Mouse (Mus musculus) T-helper 17 cell (primary cell): ENCODE measurements around the gene Apol6.

Experiments used
- in situ Hi-C, 2 experiments: fragments of 300-600 bp; cut with MboI, MseI; formaldehyde crosslinking; loops; 1 replicate in 1 of 2; 2 replicates in 1 of 2; pipeline ENCODE4 v1.15.1; 2025; ENCODE audit warnings: high pct_unique_total_duplicates in 2 of 2

The Apol6 gene

GRCm38 (mm10) chr15:77066233-77066632 is 21.7 kb downstream of the Apol6 start:
- in situ Hi-C loops = no loop called here

GRCm38 (mm10) chr15:77068439-77068861 is 23.9 kb downstream of the Apol6 start:
- in situ Hi-C loops = no loop called here

GRCm38 (mm10) chr15:77069019-77069418 is 24.5 kb downstream of the Apol6 start:
- in situ Hi-C loops = no loop called here

- in situ Hi-C loops = loop anchor here in 1 of 2 experiments (10.0 kb wide), 1 partner anchor 576 kb away; no protein-coding TSS in a partner anchor
Observed at GRCm38 (mm10) chr15:77070745-77071268, 26.3 kb downstream of the Apol6 start.

GRCm38 (mm10) chr15:77071501-77071900 is 27.0 kb downstream of the Apol6 start:
- in situ Hi-C loops = loop anchor here in 1 of 2 experiments (10.0 kb wide), 1 partner anchor 577 kb away; no protein-coding TSS in a partner anchor

GRCm38 (mm10) chr15:77072556-77073163 is 28.1 kb downstream of the Apol6 start:
- in situ Hi-C loops = loop anchor here in 1 of 2 experiments (10.0 kb wide), 1 partner anchor 578 kb away; no protein-coding TSS in a partner anchor

GRCm38 (mm10) chr15:77076523-77076922 is 32.0 kb downstream of the Apol6 start:
- in situ Hi-C loops = loop anchor here in 1 of 2 experiments (10.0 kb wide), 1 partner anchor 582 kb away; no protein-coding TSS in a partner anchor

- in situ Hi-C loops = loop anchor here in 1 of 2 experiments (10.0 kb wide), 1 partner anchor 583 kb away; no protein-coding TSS in a partner anchor
Observed at GRCm38 (mm10) chr15:77077906-77078305, 33.4 kb downstream of the Apol6 start.

- in situ Hi-C loops = loop anchor here in 1 of 2 experiments (10.0 kb wide), 1 partner anchor 584 kb away; no protein-coding TSS in a partner anchor
Observed at GRCm38 (mm10) chr15:77078786-77079185, 34.3 kb downstream of the Apol6 start.

- in situ Hi-C loops = loop anchor here in 1 of 2 experiments (10.0 kb wide), 1 partner anchor 585 kb away; no protein-coding TSS in a partner anchor
Observed at GRCm38 (mm10) chr15:77079256-77079822, 34.8 kb downstream of the Apol6 start.

GRCm38 (mm10) chr15:77079890-77080361 is 35.4 kb downstream of the Apol6 start:
- in situ Hi-C loops = loop anchor here in 1 of 2 experiments (10.0 kb wide), 1 partner anchor 585 kb away; no protein-coding TSS in a partner anchor

GRCm38 (mm10) chr15:77080684-77081254 is 36.2 kb downstream of the Apol6 start:
- in situ Hi-C loops = no loop called here

GRCm38 (mm10) chr15:77081454-77081853 is 36.9 kb downstream of the Apol6 start:
- in situ Hi-C loops = no loop called here

GRCm38 (mm10) chr15:77085818-77086217 is 41.3 kb downstream of the Apol6 start:
- in situ Hi-C loops = no loop called here

GRCm38 (mm10) chr15:77086488-77086887 is 42.0 kb downstream of the Apol6 start:
- in situ Hi-C loops = no loop called here

GRCm38 (mm10) chr15:77089249-77089648 is 44.7 kb downstream of the Apol6 start:
- in situ Hi-C loops = no loop called here

GRCm38 (mm10) chr15:77090531-77090930 is 46.0 kb downstream of the Apol6 start:
- in situ Hi-C loops = no loop called here

GRCm38 (mm10) chr15:77091394-77091793 is 46.9 kb downstream of the Apol6 start:
- in situ Hi-C loops = no loop called here

GRCm38 (mm10) chr15:77094431-77094830 is 49.9 kb downstream of the Apol6 start:
- in situ Hi-C loops = no loop called here

- in situ Hi-C loops = no loop called here
Observed at GRCm38 (mm10) chr15:77095216-77095615, 50.7 kb downstream of the Apol6 start.

GRCm38 (mm10) chr15:77097358-77097757 is 52.8 kb downstream of the Apol6 start:
- in situ Hi-C loops = no loop called here

- in situ Hi-C loops = no loop called here
Observed at GRCm38 (mm10) chr15:77099756-77100155, 55.2 kb downstream of the Apol6 start.
